Mouse (Mus musculus) spleen, postnatal 0 days (tissue): Measurements from ENCODE around the gene Ackr1. TPM values are rescaled to one million over a fixed set of nuclear protein-coding genes. Genes with fewer than 3 reads are reported as not detected.

ENCODE experiments used
- polyA plus RNA-seq: library from polyadenylated mRNA; unstranded; fragments of >200 nt; fragmentation: Nextera tagmentation; extraction: Ambion mirVana; gene quantifications from 2 replicates; pipeline ENCODE4 v1.2.1, GENCODE M21; 2015

The Ackr1 gene
- 35.1 and 49.6 TPM in 2 replicates for polyA plus RNA-seq

GRCm38 (mm10) chr1:173333312-173334253, at the start of gene Ackr1:
Ackr1 (minus strand) TSS chr1:173333750.

GRCm38 (mm10) chr1:173367356-173368046, 34.0 kb upstream of the Ackr1 start, which contains the start of gene Cadm3:
Cadm3 (minus strand) TSS chr1:173367695.

GRCm38 (mm10) chr1:173350372-173350957, 16.9 kb upstream of the Ackr1 start, which contains the start of gene Aim2:
Aim2 (plus strand) TSS chr1:173350879.

Other genes with a start within 250 kb of the Ackr1 start
- not detected in 2 replicates for gene Olfr1408, start 196.4 kb downstream of the Ackr1 start, polyA plus RNA-seq
- gene Olfr1406, start 143.1 kb downstream of the Ackr1 start, polyA plus RNA-seq: not detected in 2 replicates
- not detected in 2 replicates for gene Olfr218, start 135.9 kb downstream of the Ackr1 start, polyA plus RNA-seq
- gene Olfr1404, start 121.4 kb downstream of the Ackr1 start, polyA plus RNA-seq: not detected in 2 replicates
- 4.6 and 5.0 TPM in 2 replicates for gene Fcer1a, start 106.5 kb downstream of the Ackr1 start, polyA plus RNA-seq
- gene Olfr418, start 67.7 kb downstream of the Ackr1 start, polyA plus RNA-seq: not detected in 2 replicates
- gene Mptx2, start 56.0 kb downstream of the Ackr1 start, polyA plus RNA-seq: not detected in 2 replicates
- gene Aim2, start 17.1 kb upstream of the Ackr1 start, polyA plus RNA-seq: 7.7 and 9.0 TPM in 2 replicates
- 1.6 TPM in 2 replicates for gene Cadm3, start 33.9 kb upstream of the Ackr1 start, polyA plus RNA-seq
- gene Ifi206, start 157.3 kb upstream of the Ackr1 start, polyA plus RNA-seq: 0.48 and 0.97 TPM in 2 replicates
- gene Ifi214, start 202.2 kb upstream of the Ackr1 start, polyA plus RNA-seq: 0.22 and 0.47 TPM in 2 replicates